11 mouse cellular contexts compared by ENCODE assay signal in genomic region chr4:137883513-137884150, GRCm38 (mm10). TPM values are rescaled to one million over a fixed set of nuclear protein-coding genes. Genes with fewer than 3 reads are reported as not detected.
DNase-seq lines count a peak whose midpoint lies in the region; ATAC-seq and TF ChIP-seq lines count a peak whose summit lies in the region.
"Had no signal": no experiment of that assay in that cellular context is flagged by ENCODE, and none has a peak within 500 bp of the region (broad histone marks: within the 10 kb centered on the region; RNA-seq: fewer than 3 reads in every experiment).

No protein-coding gene starts in this region.

- H3K9ac ChIP-seq in midbrain, postnatal 0 days (replicated peaks; ENCODE audit: low read length, poor library complexity, severe bottlenecking): no peak overlapping the region
- H3K9ac ChIP-seq: lung, embryonic 14.5 days had no signal

- 0 out of 2 replicates have a peak, but pooled peaks cover 3% of the 10 kb centered on the region for H3K36me3 ChIP-seq in midbrain, embryonic 10.5 days
- H3K36me3 ChIP-seq in midbrain, postnatal 0 days (ENCODE audit: insufficient read depth, low read length): no peaks in the 10 kb centered on the region
- H3K36me3 ChIP-seq in limb, embryonic 10.5 days: peaks cover 8% of the 10 kb centered on the region

- H3K4me3 ChIP-seq in midbrain, embryonic 10.5 days: no peak overlapping the region
- H3K4me3 ChIP-seq in midbrain, postnatal 0 days (ENCODE audit: low read depth, low read length): no peak overlapping the region
- no peak overlapping the region for H3K4me3 ChIP-seq in limb, embryonic 10.5 days
- H3K4me3 ChIP-seq: myocyte had no signal

- peak overlapping the region; percentile 60 for H3K27ac ChIP-seq in midbrain, embryonic 10.5 days (replicated peaks)
- H3K27ac ChIP-seq in midbrain, postnatal 0 days (ENCODE audit: low read depth, low read length): no peak overlapping the region
- peak overlapping the region; percentile 80 for H3K27ac ChIP-seq in limb, embryonic 10.5 days

- WGBS in midbrain, embryonic 10.5 days: 93% methylated on average over 8 of the region's 8 CpGs
- WGBS in midbrain, postnatal 0 days: 88% methylated on average over 8 of the region's 8 CpGs
- 88% methylated on average over 8 of the region's 8 CpGs for WGBS in limb, embryonic 10.5 days

- peaks cover 51% of the 10 kb centered on the region for H3K4me1 ChIP-seq in midbrain, embryonic 10.5 days
- no peaks in the 10 kb centered on the region for H3K4me1 ChIP-seq in midbrain, postnatal 0 days (ENCODE audit: insufficient read depth, low read length)
- peaks cover 48% of the 10 kb centered on the region for H3K4me1 ChIP-seq in limb, embryonic 10.5 days

- H3K4me2 ChIP-seq in midbrain, postnatal 0 days (ENCODE audit: low read depth, low read length, poor library complexity, severe bottlenecking): no peak overlapping the region
- H3K4me2 ChIP-seq: lung, embryonic 14.5 days had no signal

- no peaks in the 10 kb centered on the region for H3K27me3 ChIP-seq in midbrain, embryonic 10.5 days (ENCODE audit: low read depth, poor library complexity, severe bottlenecking)
- H3K27me3 ChIP-seq in midbrain, postnatal 0 days (ENCODE audit: insufficient read depth, low read length): no peaks in the 10 kb centered on the region
- no peaks in the 10 kb centered on the region for H3K27me3 ChIP-seq in limb, embryonic 10.5 days (ENCODE audit: low read depth, poor library complexity, severe bottlenecking)

- no peak for DNase-seq in midbrain, embryonic 10.5 days (ENCODE audit: low spot score)
- no peak for DNase-seq in midbrain, postnatal 0 days (ENCODE audit: low spot score)
- DNase-seq in limb, embryonic 10.5 days (ENCODE audit: low spot score): no peak
- DNase-seq in thymus, postnatal 25 days: peak; percentile 39
- no peak for DNase-seq in urinary bladder, postnatal 10 days (ENCODE audit: low spot score)
- DNase-seq in layer of hippocampus, postnatal 10 days (ENCODE audit: low spot score in 2 of 2): no peak
- DNase-seq: heart, postnatal 36 days; lung, embryonic 14.5 days; right cerebral cortex, postnatal 25 days had no signal

- TF ChIP-seq CTCF in midbrain, postnatal 0 days (IDR thresholded peaks at IDR 0.05): no peak

- H3K9me3 ChIP-seq in midbrain, embryonic 10.5 days (replicated peaks): no peaks in the 10 kb centered on the region
- H3K9me3 ChIP-seq in midbrain, postnatal 0 days (ENCODE audit: low read length): no peaks in the 10 kb centered on the region
- no peaks in the 10 kb centered on the region for H3K9me3 ChIP-seq in limb, embryonic 10.5 days (replicated peaks)

- no peak for ATAC-seq in midbrain, postnatal 0 days (ENCODE audit: low FRiP score)
- peak; percentile 71 for ATAC-seq in activated CD4-positive, CD25-positive, alpha-beta regulatory T cell, adult 4 months

RNA-seq across cellular contexts. Expression of gene Ece1, which starts 21.6 kb away (rescaled TPM):
- polyA plus RNA-seq in midbrain, embryonic 10.5 days (2016; fragmentation: Nextera tagmentation; extraction: Ambion mirVana): 31.6 and 31.7 TPM in 2 replicates
- total RNA-seq in midbrain, postnatal 0 days (2014; rRNA removed): 36.3 and 51.9 TPM in 2 replicates
- polyA plus RNA-seq in midbrain, postnatal 0 days (2015; fragmentation: Nextera tagmentation; extraction: Ambion mirVana): 23.2 and 23.7 TPM in 2 replicates
- polyA plus RNA-seq in activated CD4-positive, CD25-positive, alpha-beta regulatory T cell, adult 4 months (2017; shearing (Covaris generic)): 10 to 100 TPM; 17.2 to 18.6 TPM
- polyA plus RNA-seq in limb, embryonic 10.5 days (2016; fragmentation: Nextera tagmentation; extraction: Ambion mirVana): 41.1 and 41.4 TPM in 2 replicates
- 10 to 100 TPM; 55.7 to 67.8 TPM for total RNA-seq in layer of hippocampus, postnatal 10 days (2021)
